Mouse (Mus musculus) cortical plate, adult 2 months (tissue): Measurements from ENCODE around the gene Wipi1. TPM values are rescaled to one million over a fixed set of nuclear protein-coding genes. Genes with fewer than 3 reads are reported as not detected.
"Not testable (repeated sequence)": the region's sequence is repeated elsewhere in the genome, so short reads cannot be mapped to it uniquely, and the experiment has no call there.

Source experiments
- H3K27ac ChIP-seq: fragments of 200-500 bp; 2 replicates; pipeline ENCODE4 v1.5.1; 2012; ENCODE audit warnings: low read length, control low read depth, inconsistent platforms; ENCODE audit not compliant: insufficient read depth
- H3K4me1 ChIP-seq: fragments of 200-500 bp; 2 replicates; pipeline ENCODE4 v1.6.1; 2011; ENCODE audit warnings: low read length; ENCODE audit not compliant: control insufficient read depth, insufficient read depth
- H3K4me3 ChIP-seq: fragments of 200-500 bp; 2 replicates; pipeline ENCODE4 v1.5.1; 2011; ENCODE audit warnings: mild to moderate bottlenecking, low read length, control low read depth; ENCODE audit not compliant: insufficient read depth
- CTCF ChIP-seq: fragments of 200-500 bp; IDR thresholded peaks from 2 replicates; pipeline ENCODE4 v1.5.1; 2011; ENCODE audit warnings: mild to moderate bottlenecking, control low read depth, low read length; ENCODE audit not compliant: insufficient read depth; ENCODE audit errors: extremely low read depth
- POLR2A ChIP-seq: fragments of 200-500 bp; IDR thresholded peaks from 2 replicates; pipeline ENCODE4 v1.6.1; 2011; ENCODE audit warnings: mild to moderate bottlenecking, low read length, control low read depth; ENCODE audit not compliant: insufficient read depth; ENCODE audit errors: extremely low read depth
- polyA plus RNA-seq: library from polyadenylated mRNA; depleted of rRNA; stranded (reverse); fragments of >200 nt; gene quantifications from 2 replicates; pipeline ENCODE4 v1.2.3, GENCODE M21; 2012

Wipi1 gene
- polyA plus RNA-seq, 1 experiment = 20.2 TPM

GRCm38 (mm10) chr11:109620356-109620755, 8.6 kb upstream of the Wipi1 start:
- Histone ChIP-seq H3K4me1 (no peaks in the 10 kb centered on the region), H3K4me3 (no peak overlapping the region), H3K27ac (no peak overlapping the region)
- TF ChIP-seq POLR2A = no peak
- no peak for TF ChIP-seq CTCF

- not testable (repeated sequence) for H3K4me1 ChIP-seq, H3K4me3 ChIP-seq, H3K27ac ChIP-seq
- peak; percentile 60 for TF ChIP-seq CTCF
These were observed 7.3 kb upstream of the Wipi1 start for GRCm38 (mm10) chr11:109619055-109619454.

GRCm38 (mm10) chr11:109616766-109617165, 5.0 kb upstream of the Wipi1 start:
- no peak for TF ChIP-seq POLR2A
- TF ChIP-seq CTCF = no peak
- no peaks in the 10 kb centered on the region for H3K4me1 ChIP-seq
- H3K27ac ChIP-seq = no peak overlapping the region

GRCm38 (mm10) chr11:109616352-109616751, 4.6 kb upstream of the Wipi1 start:
- Histone ChIP-seq H3K4me3 (no peak overlapping the region), H3K27ac (no peak overlapping the region), H3K4me1 (no peaks in the 10 kb centered on the region)
- TF ChIP-seq CTCF = no peak
- TF ChIP-seq POLR2A = no peak

More at GRCm38 (mm10) chr11:109616766-109617165, 5.0 kb upstream of the Wipi1 start:
- no peak overlapping the region for H3K4me3 ChIP-seq

- Histone ChIP-seq H3K4me1 (peaks cover 1% of the 10 kb centered on the region; the same call in 1 of the 2 replicates), H3K27ac (no peak overlapping the region), H3K4me3 (no peak overlapping the region)
- TF ChIP-seq CTCF (no peak), POLR2A (no peak)
These were observed 3.5 kb upstream of the Wipi1 start for GRCm38 (mm10) chr11:109615286-109615685.

- no peak for TF ChIP-seq CTCF
- TF ChIP-seq POLR2A = no peak
- H3K4me3 ChIP-seq = no peak overlapping the region
- H3K27ac ChIP-seq = no peak overlapping the region
These were observed 1.2 kb upstream of the Wipi1 start for GRCm38 (mm10) chr11:109612871-109613529.

GRCm38 (mm10) chr11:109610795-109611302, 918 bp downstream of the Wipi1 start:
- no peak for TF ChIP-seq POLR2A
- TF ChIP-seq CTCF = no peak
- peak overlapping the region; percentile 72 for H3K27ac ChIP-seq
- H3K4me1 ChIP-seq = peaks cover 6% of the 10 kb centered on the region; the same call in 1 of the 2 replicates
- peak overlapping the region; percentile 78 for H3K4me3 ChIP-seq

More at GRCm38 (mm10) chr11:109612871-109613529, 1.2 kb upstream of the Wipi1 start:
- H3K4me1 ChIP-seq = peaks cover 6% of the 10 kb centered on the region; the same call in 1 of the 2 replicates

- H3K4me1 ChIP-seq = peaks cover 6% of the 10 kb centered on the region; the same call in 1 of the 2 replicates
- TF ChIP-seq CTCF (no peak), POLR2A (no peak)
- H3K4me3 ChIP-seq = peak overlapping the region; percentile 78
- no peak overlapping the region; the same call in 1 of the 2 replicates for H3K27ac ChIP-seq
These were observed 1.5 kb downstream of the Wipi1 start for GRCm38 (mm10) chr11:109610046-109610794.

- Histone ChIP-seq H3K4me3 (no peak overlapping the region; the same call in 1 of the 2 replicates), H3K4me1 (peaks cover 6% of the 10 kb centered on the region; the same call in 1 of the 2 replicates), H3K27ac (no peak overlapping the region; the same call in 1 of the 2 replicates)
- TF ChIP-seq POLR2A = no peak
- TF ChIP-seq CTCF = no peak
These were observed 2.7 kb downstream of the Wipi1 start for GRCm38 (mm10) chr11:109608976-109609625.
